Mouse (Mus musculus) liver (tissue): ENCODE data around the gene Edem3.
"Not testable (repeated sequence)": the region's sequence is repeated elsewhere in the genome, so short reads cannot be mapped to it uniquely, and the experiment has no call there.

Experiments used
- DNase-seq: peaks from one replicate; pipeline ENCODE4 v3.0.0-alpha.2; 2020; ENCODE audit warnings: mixed read lengths

Edem3 gene

GRCm38 (mm10) chr1:151752946-151753345 lies 2.2 kb upstream of the Edem3 start:
- no peak for DNase-seq

- no peak for DNase-seq
Observed at GRCm38 (mm10) chr1:151753374-151753929, 1.7 kb upstream of the Edem3 start.

GRCm38 (mm10) chr1:151754028-151754489 lies 1.1 kb upstream of the Edem3 start:
- DNase-seq = peak; percentile 35

- DNase-seq = peak; percentile 39
Observed at GRCm38 (mm10) chr1:151755660-151756424, 671 bp downstream of the Edem3 start.

GRCm38 (mm10) chr1:151756425-151756728 lies 1.2 kb downstream of the Edem3 start:
- DNase-seq = no peak

- DNase-seq = peak; percentile 21
Observed at GRCm38 (mm10) chr1:151758301-151758700, 3.1 kb downstream of the Edem3 start.

GRCm38 (mm10) chr1:151758991-151759390 lies 3.8 kb downstream of the Edem3 start:
- no peak for DNase-seq

- DNase-seq = no peak
Observed at GRCm38 (mm10) chr1:151764236-151764635, 9.1 kb downstream of the Edem3 start.

- DNase-seq = no peak
Observed at GRCm38 (mm10) chr1:151766166-151766565, 11.0 kb downstream of the Edem3 start.

- DNase-seq = no peak
Observed at GRCm38 (mm10) chr1:151766976-151767654, 11.9 kb downstream of the Edem3 start.

- DNase-seq = no peak
Observed at GRCm38 (mm10) chr1:151769200-151769913, 14.2 kb downstream of the Edem3 start.

GRCm38 (mm10) chr1:151777616-151778015 lies 22.4 kb downstream of the Edem3 start:
- no peak for DNase-seq

GRCm38 (mm10) chr1:151778592-151778991 lies 23.4 kb downstream of the Edem3 start:
- DNase-seq = no peak

- no peak for DNase-seq
Observed at GRCm38 (mm10) chr1:151779306-151779705, 24.1 kb downstream of the Edem3 start.

GRCm38 (mm10) chr1:151781447-151781846 lies 26.3 kb downstream of the Edem3 start:
- no peak for DNase-seq

- DNase-seq = no peak
Observed at GRCm38 (mm10) chr1:151783403-151783802, 28.2 kb downstream of the Edem3 start.

- DNase-seq = no peak
Observed at GRCm38 (mm10) chr1:151786406-151786805, 31.2 kb downstream of the Edem3 start.

- no peak for DNase-seq
Observed at GRCm38 (mm10) chr1:151789136-151789535, 34.0 kb downstream of the Edem3 start.

GRCm38 (mm10) chr1:151792076-151792475 lies 36.9 kb downstream of the Edem3 start:
- DNase-seq = not testable (repeated sequence)

GRCm38 (mm10) chr1:151802795-151803194 lies 47.6 kb downstream of the Edem3 start:
- not testable (repeated sequence) for DNase-seq

GRCm38 (mm10) chr1:151807286-151807685 lies 52.1 kb downstream of the Edem3 start:
- DNase-seq = no peak

GRCm38 (mm10) chr1:151810628-151811421 lies 55.7 kb downstream of the Edem3 start:
- no peak for DNase-seq
